Mouse (Mus musculus): ENCODE results near the gene Carm1.

The Carm1 gene

GRCm38 (mm10) chr9:21615617-21616231 lies 69.0 kb downstream of the Carm1 start, which contains the start of gene Smarca4:
Smarca4 (plus strand) TSS chr9:21616169.
- DNase-seq (ENCODE audit: low spot score): peak; percentile 97

GRCm38 (mm10) chr9:21616232-21616781 lies 69.6 kb downstream of the Carm1 start:
- peak; percentile 85 for DNase-seq (ENCODE audit: low spot score)

GRCm38 (mm10) chr9:21617066-21617465 lies 70.4 kb downstream of the Carm1 start:
- DNase-seq (ENCODE audit: low spot score): peak; percentile 47

DNA sequence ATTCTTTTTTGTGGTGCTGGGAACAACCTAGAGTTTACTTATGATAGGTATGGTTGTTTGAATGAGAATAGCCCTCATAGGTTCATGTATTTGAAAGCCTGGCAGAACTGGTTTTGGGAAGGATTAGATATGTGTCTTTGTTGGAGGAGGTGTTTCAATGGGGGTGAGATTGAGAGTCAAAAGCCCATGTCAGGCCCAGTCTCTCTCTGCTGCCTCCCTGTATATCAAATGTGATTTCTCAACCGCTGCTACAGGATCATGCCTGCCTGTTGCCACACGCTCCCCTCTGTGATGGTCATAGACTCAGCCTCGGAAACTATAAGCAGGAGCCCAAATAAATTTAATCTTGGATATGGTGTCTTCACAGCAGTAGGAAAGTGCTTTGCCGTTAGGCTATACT lies 73.5 kb downstream of the Carm1 start:
- no peak for DNase-seq (ENCODE audit: low spot score)

- DNase-seq (ENCODE audit: low spot score): no peak
Observed at GRCm38 (mm10) chr9:21622676-21623075, 76.0 kb downstream of the Carm1 start.

DNA sequence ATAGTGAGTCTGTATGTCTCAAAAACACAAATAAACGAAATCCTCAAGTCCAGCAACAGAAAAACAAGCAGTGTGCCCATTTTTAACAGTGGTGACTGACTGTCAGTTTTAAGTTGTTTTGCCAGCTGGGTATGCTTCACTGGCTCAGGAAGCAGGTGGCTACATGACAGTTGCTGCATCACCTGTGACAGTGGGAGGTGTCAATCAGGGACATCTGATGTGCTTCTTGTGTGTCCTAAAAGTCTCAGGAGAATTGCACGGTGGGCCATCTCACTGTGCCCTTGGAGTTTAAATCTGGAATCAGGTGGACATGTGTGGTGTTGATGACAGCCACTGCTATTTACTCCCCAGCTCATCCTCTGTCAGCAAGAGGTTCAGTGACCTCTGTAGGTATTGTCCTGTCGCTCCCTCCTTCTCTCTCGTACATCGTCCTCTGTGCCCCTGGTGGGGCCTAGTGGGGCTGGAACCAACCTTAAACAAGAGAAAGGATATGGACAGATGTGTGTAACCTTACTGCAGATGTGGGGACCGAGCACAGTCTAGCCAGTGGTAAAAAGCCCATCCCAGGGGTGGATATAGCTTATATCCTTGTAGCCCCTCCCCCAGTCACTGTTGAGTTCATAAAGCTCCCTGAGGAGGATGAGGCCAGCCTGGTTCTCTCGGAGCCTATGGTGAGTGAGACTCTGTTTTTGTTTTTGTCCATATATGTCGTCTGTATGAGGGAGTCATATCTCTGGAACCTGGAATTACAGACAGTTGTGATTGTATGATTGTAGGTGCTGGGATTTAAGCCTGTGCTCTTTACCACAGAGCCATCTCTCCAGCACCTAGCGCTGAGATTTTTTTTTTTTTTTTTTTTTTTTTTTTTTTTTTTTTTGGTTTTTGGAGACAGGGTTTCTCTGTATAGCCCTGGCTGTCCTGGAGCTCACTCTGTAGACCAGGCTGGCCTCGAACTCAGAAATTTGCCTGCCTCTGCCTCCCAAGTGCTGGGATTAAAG lies 78.9 kb downstream of the Carm1 start:
- no peak for DNase-seq (ENCODE audit: low spot score)

DNA sequence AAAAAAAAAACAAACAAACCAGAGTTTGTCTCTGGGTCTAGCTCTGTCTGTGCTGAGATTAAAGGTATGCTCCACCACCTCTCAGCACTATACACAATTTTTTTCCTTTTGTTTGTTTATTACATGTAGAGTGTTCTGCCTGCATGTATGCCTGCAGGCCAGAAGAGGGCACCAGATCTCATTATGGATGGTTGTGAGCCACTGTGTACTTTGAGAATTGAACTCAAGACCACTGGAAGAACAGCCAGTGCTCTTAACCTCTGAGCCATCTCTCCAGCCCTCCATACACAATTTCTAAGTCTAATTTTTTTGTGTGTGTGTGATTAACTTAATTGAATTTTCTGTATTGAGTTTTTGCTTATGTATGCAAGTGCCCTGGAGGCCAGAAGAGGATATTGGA lies 79.9 kb downstream of the Carm1 start:
- no peak for DNase-seq (ENCODE audit: low spot score)

GRCm38 (mm10) chr9:21627145-21627795 lies 80.6 kb downstream of the Carm1 start:
- no peak for DNase-seq (ENCODE audit: low spot score)

DNA sequence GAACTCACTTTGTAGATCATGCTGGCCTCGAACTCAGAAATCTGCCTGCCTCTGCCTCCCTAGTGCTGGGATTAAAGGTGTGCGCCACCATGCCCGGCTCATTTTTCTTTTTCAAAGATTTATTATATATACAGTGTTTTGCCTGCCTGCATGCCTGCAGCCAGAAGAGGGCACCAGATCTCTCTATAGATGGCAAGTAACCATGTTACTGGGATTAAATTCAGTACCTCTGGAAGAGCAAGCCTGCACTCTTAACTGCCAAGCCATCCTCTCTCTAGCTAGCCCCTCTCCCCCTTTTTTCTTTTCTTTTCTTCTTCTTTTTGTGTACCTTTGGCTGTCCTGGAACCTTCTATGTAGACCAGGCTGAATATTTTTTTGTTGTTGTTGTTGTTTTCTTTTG lies 84.0 kb downstream of the Carm1 start:
- DNase-seq (ENCODE audit: low spot score): peak; percentile 43

DNA sequence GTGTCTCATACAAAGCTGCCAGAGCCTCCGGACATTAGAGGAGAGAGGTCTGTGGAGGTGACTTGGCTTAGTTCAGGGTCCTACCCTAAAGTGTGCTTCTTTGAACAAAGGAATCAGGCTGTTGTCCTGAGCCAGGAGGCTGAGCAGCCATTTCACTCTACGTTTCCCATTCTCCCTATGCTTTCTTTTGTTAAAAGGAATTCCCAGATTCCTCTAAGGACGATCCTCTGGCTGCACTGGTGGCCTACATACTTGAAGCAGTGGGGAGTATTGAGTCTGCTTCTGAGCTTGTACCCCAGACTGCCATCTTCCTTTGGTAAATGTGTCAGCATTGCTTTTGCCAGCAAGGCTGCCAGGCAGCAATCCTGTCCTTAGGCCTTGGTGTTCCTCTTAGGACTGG lies 86.4 kb downstream of the Carm1 start:
- no peak for DNase-seq (ENCODE audit: low spot score)

GRCm38 (mm10) chr9:21635639-21636038 lies 88.9 kb downstream of the Carm1 start:
- peak; percentile 41 for DNase-seq (ENCODE audit: low spot score)

GRCm38 (mm10) chr9:21639031-21639430 lies 92.3 kb downstream of the Carm1 start:
- no peak for DNase-seq (ENCODE audit: low spot score)

All from MN1 (cell line).